Mouse (Mus musculus): ENCODE data around the gene Tpp1. TPM values are rescaled to one million over a fixed set of nuclear protein-coding genes. Genes with fewer than 3 reads are reported as not detected.

The Tpp1 gene
- total RNA-seq, 2 experiments from 2014 or later: 31.6 to 38.3 TPM

- DNase-seq (ENCODE audit: low spot score in 2 of 2): no peak
Observed at GRCm38 (mm10) chr7:105728701-105729428, 23.2 kb downstream of the Tpp1 start.

GRCm38 (mm10) chr7:105726980-105727325 is 25.1 kb downstream of the Tpp1 start:
- DNase-seq (ENCODE audit: low spot score in 2 of 2): no peak

GRCm38 (mm10) chr7:105726144-105726979 is 25.7 kb downstream of the Tpp1 start:
- peak; percentile 42 to 57 for DNase-seq (ENCODE audit: low spot score in 2 of 2)

- no peak for DNase-seq (ENCODE audit: low spot score in 2 of 2)
Observed at GRCm38 (mm10) chr7:105721916-105722315, 30.1 kb downstream of the Tpp1 start.

- DNase-seq (ENCODE audit: low spot score in 2 of 2): no peak
Observed at GRCm38 (mm10) chr7:105715366-105715765, 36.7 kb downstream of the Tpp1 start.

GRCm38 (mm10) chr7:105708733-105709132 is 43.3 kb downstream of the Tpp1 start:
- no peak for DNase-seq (ENCODE audit: low spot score in 2 of 2)

- DNase-seq (ENCODE audit: low spot score in 2 of 2): no peak
Observed at GRCm38 (mm10) chr7:105703816-105704215, 48.2 kb downstream of the Tpp1 start.

- no peak for DNase-seq (ENCODE audit: low spot score in 2 of 2)
Observed at GRCm38 (mm10) chr7:105703184-105703583, 48.9 kb downstream of the Tpp1 start.

Other genes starting within 250 kb of the Tpp1 start
- gene Smpd1, start 197.9 kb downstream of the Tpp1 start, total RNA-seq (2021): 10 to 100 TPM; 87.0 to 89.8 TPM
- gene Apbb1, start 170.6 kb downstream of the Tpp1 start, total RNA-seq (2021): 100 to 1,000 TPM; 350 to 357 TPM
- not detected for gene Hpx, start 152.1 kb downstream of the Tpp1 start, total RNA-seq (2021)
- 100 to 1,000 TPM; 138 to 143 TPM for gene Trim3, start 118.7 kb downstream of the Tpp1 start, total RNA-seq (2021)
- gene Timm10b, start 112.2 kb downstream of the Tpp1 start, total RNA-seq (2021): 10 to 100 TPM; 78.0 to 81.7 TPM
- gene Arfip2, start 111.8 kb downstream of the Tpp1 start, total RNA-seq (2021): 10 to 100 TPM; 85.7 to 91.8 TPM
- gene Gm45799, start 111.7 kb downstream of the Tpp1 start, total RNA-seq (2021): 10 to 100 TPM in 1 of 2 experiments, 1 to 10 TPM in 1; 9.6 to 12.7 TPM
- gene Dnhd1, start 101.4 kb downstream of the Tpp1 start, total RNA-seq (2021): 1 to 10 TPM; 5.1 to 5.9 TPM
- gene Ilk, start 15.6 kb downstream of the Tpp1 start, total RNA-seq (2021): 100 to 1,000 TPM; 112 to 117 TPM
- 10 to 100 TPM; 15.4 to 17.4 TPM for gene Rrp8, start 14.8 kb downstream of the Tpp1 start, total RNA-seq (2021)
- gene Taf10, start 7.9 kb downstream of the Tpp1 start, total RNA-seq (2021): 100 to 1,000 TPM; 136 to 148 TPM
- gene Dchs1, start 35.4 kb upstream of the Tpp1 start, total RNA-seq (2021): 10 to 100 TPM; 46.4 to 47.4 TPM
- 100 to 1,000 TPM; 107 to 112 TPM for gene Mrpl17, start 58.9 kb upstream of the Tpp1 start, total RNA-seq (2021)
- gene Gm4070, start 201.7 kb upstream of the Tpp1 start, total RNA-seq (2021): under 1 TPM; 0.16 to 0.20 TPM